Mouse (Mus musculus) megakaryocyte, adult 5-6 weeks (primary cell): Measurements from ENCODE around the gene Rnase13. TPM values are rescaled to one million over a fixed set of nuclear protein-coding genes. Genes with fewer than 3 reads are reported as not detected.

Experiments
- ATAC-seq: 2 replicates; pipeline ENCODE4 v1.8.0; 2016; ENCODE audit warnings: mild to moderate bottlenecking, inconsistent platforms; ENCODE audit not compliant: poor library complexity, severe bottlenecking
- total RNA-seq, 2 experiments: library from RNA; stranded (forward) in 1 of 2; stranded (reverse) in 1 of 2; fragments of 153-499, 151-499 nt in 1 of 2; fragments of 221-1000, 200-1000 nt in 1 of 2; gene quantifications; 2 replicates each; pipeline versions ENCODE4 v1.2.3 to v1.2.4; 2015 to 2017

The Rnase13 gene
- total RNA-seq, 2 experiments from 2014 or later: not detected

- ATAC-seq: peak; percentile 11
Measured at GRCm38 (mm10) chr14:51913960-51914762, 8.4 kb downstream of the Rnase13 start, which contains the start of gene Ndrg2. TSS of gene Ndrg2 (minus strand) at chr14:51914158.

- ATAC-seq: peak; percentile 89
Measured at GRCm38 (mm10) chr14:51913062-51913959, 9.3 kb downstream of the Rnase13 start.

GRCm38 (mm10) chr14:51912391-51913061, 10.0 kb downstream of the Rnase13 start:
- 0 out of 2 replicates have a peak, but pooled peaks have one; percentile 1 for ATAC-seq

GRCm38 (mm10) chr14:51911301-51911700, 11.3 kb downstream of the Rnase13 start:
- ATAC-seq: no peak

- no peak for ATAC-seq
Measured at GRCm38 (mm10) chr14:51906102-51906501, 16.5 kb downstream of the Rnase13 start.

- no peak for ATAC-seq
Measured at GRCm38 (mm10) chr14:51904706-51905105, 17.9 kb downstream of the Rnase13 start.

GRCm38 (mm10) chr14:51903782-51904181, 18.8 kb downstream of the Rnase13 start:
- no peak for ATAC-seq

- peak; percentile 89 for ATAC-seq
Measured at GRCm38 (mm10) chr14:51902806-51903710, 19.5 kb downstream of the Rnase13 start.

GRCm38 (mm10) chr14:51899351-51899750, 23.2 kb downstream of the Rnase13 start:
- ATAC-seq: no peak

- no peak for ATAC-seq
Measured at GRCm38 (mm10) chr14:51896539-51897170, 25.9 kb downstream of the Rnase13 start.

- no peak for ATAC-seq
Measured at GRCm38 (mm10) chr14:51896019-51896418, 26.6 kb downstream of the Rnase13 start.

GRCm38 (mm10) chr14:51895071-51895470, 27.5 kb downstream of the Rnase13 start:
- no peak for ATAC-seq

GRCm38 (mm10) chr14:51893809-51894208, 28.8 kb downstream of the Rnase13 start:
- ATAC-seq: no peak

- ATAC-seq: no peak
Measured at GRCm38 (mm10) chr14:51893094-51893794, 29.3 kb downstream of the Rnase13 start.

- no peak for ATAC-seq
Measured at GRCm38 (mm10) chr14:51892191-51892939, 30.2 kb downstream of the Rnase13 start, which contains the start of gene Slc39a2. TSS of gene Slc39a2 (plus strand) at chr14:51892889.

- ATAC-seq: no peak
Measured at GRCm38 (mm10) chr14:51889833-51890232, 32.7 kb downstream of the Rnase13 start.

- no peak for ATAC-seq
Measured at GRCm38 (mm10) chr14:51886051-51886450, 36.5 kb downstream of the Rnase13 start.
